Comparison of ENCODE assay signal across 21 mouse cellular contexts in the genomic region with DNA sequence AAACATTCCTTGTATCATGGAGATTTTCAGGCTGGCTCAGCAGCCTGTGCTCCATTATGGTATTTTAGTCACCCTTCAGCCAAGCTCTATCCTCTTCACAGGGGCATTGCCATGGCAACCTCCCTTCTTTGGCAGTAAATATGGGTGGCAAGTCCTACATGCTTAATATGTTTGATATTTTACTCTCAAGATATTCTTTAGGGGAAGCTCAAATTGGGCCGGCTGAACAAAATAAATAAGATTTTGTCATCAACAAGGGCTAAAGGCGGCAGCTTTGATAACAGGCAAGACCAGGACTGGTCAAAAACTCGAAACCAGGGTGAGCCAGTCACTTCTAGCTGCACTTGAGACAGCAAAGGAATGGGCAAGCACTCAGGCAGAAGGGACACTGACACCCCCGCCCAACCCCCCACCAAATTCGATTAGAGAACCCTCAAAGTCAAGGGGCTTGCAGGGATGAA. TPM values are rescaled to one million over a fixed set of nuclear protein-coding genes. Genes with fewer than 3 reads are reported as not detected.
DNase-seq lines count a peak whose midpoint lies in the region; ATAC-seq and TF ChIP-seq lines count a peak whose summit lies in the region.
"Had no signal": no experiment of that assay in that cellular context is flagged by ENCODE, and none has a peak within 500 bp of the region (broad histone marks: within the 10 kb centered on the region; RNA-seq: fewer than 3 reads in every experiment).

No protein-coding gene starts in this region.

- no peak for TF ChIP-seq POLR2A in lung, adult 2 months (IDR thresholded peaks at IDR 0.05; ENCODE audit: borderline replicate concordance, extremely low read depth, low read depth, low read length)

- H3K36me3 ChIP-seq in forebrain, postnatal 0 days (ENCODE audit: insufficient read depth): no peaks in the 10 kb centered on the region
- no peaks in the 10 kb centered on the region for H3K36me3 ChIP-seq in forebrain, embryonic 10.5 days (replicated peaks)
- H3K36me3 ChIP-seq in midbrain, postnatal 0 days (ENCODE audit: insufficient read depth, low read length): no peaks in the 10 kb centered on the region
- H3K36me3 ChIP-seq: embryonic facial prominence, embryonic 12.5 days; forebrain, embryonic 12.5 days; heart, embryonic 10.5 days; limb, embryonic 10.5 days; liver, embryonic 13.5 days had no signal

- TF ChIP-seq CTCF in forebrain, postnatal 0 days (IDR thresholded peaks at IDR 0.05; ENCODE audit: low read depth): no peak
- no peak for TF ChIP-seq CTCF in lung, adult 2 months (IDR thresholded peaks at IDR 0.05; ENCODE audit: insufficient read depth, low read length)
- TF ChIP-seq CTCF in midbrain, postnatal 0 days (IDR thresholded peaks at IDR 0.05): no peak

- no peaks in the 10 kb centered on the region for H3K9me3 ChIP-seq in forebrain, postnatal 0 days (ENCODE audit: low read length)
- H3K9me3 ChIP-seq in forebrain, embryonic 10.5 days: no peaks in the 10 kb centered on the region
- no peaks in the 10 kb centered on the region for H3K9me3 ChIP-seq in midbrain, postnatal 0 days (ENCODE audit: low read length)
- H3K9me3 ChIP-seq: embryonic facial prominence, embryonic 12.5 days; forebrain, embryonic 12.5 days; heart, embryonic 10.5 days; limb, embryonic 10.5 days; liver, embryonic 13.5 days had no signal

- no peak overlapping the region for H3K27ac ChIP-seq in forebrain, postnatal 0 days (ENCODE audit: low read depth, low read length)
- no peak overlapping the region for H3K27ac ChIP-seq in forebrain, embryonic 10.5 days
- H3K27ac ChIP-seq in midbrain, postnatal 0 days (ENCODE audit: low read depth, low read length): peak overlapping the region; percentile 18; the same call in 1 of the 2 replicates
- H3K27ac ChIP-seq: embryonic facial prominence, embryonic 12.5 days; forebrain, embryonic 12.5 days; heart, embryonic 10.5 days; limb, embryonic 10.5 days; liver, embryonic 13.5 days had no signal

- H3K27me3 ChIP-seq in forebrain, postnatal 0 days (ENCODE audit: insufficient read depth, low read length): no peaks in the 10 kb centered on the region
- no peaks in the 10 kb centered on the region for H3K27me3 ChIP-seq in forebrain, embryonic 10.5 days (ENCODE audit: poor library complexity, severe bottlenecking)
- H3K27me3 ChIP-seq in midbrain, postnatal 0 days (ENCODE audit: insufficient read depth, low read length): no peaks in the 10 kb centered on the region
- H3K27me3 ChIP-seq: embryonic facial prominence, embryonic 12.5 days; forebrain, embryonic 12.5 days; liver, embryonic 13.5 days had no signal

- no peak overlapping the region for H3K4me3 ChIP-seq in forebrain, postnatal 0 days (ENCODE audit: low read depth, low read length)
- no peak overlapping the region for H3K4me3 ChIP-seq in forebrain, embryonic 10.5 days
- no peak overlapping the region for H3K4me3 ChIP-seq in lung, adult 2 months (replicated peaks; ENCODE audit: extremely low read depth, low read depth, low read length)
- no peak overlapping the region for H3K4me3 ChIP-seq in midbrain, postnatal 0 days (ENCODE audit: low read depth, low read length)
- H3K4me3 ChIP-seq: embryonic facial prominence, embryonic 12.5 days; forebrain, embryonic 12.5 days; heart, embryonic 10.5 days; limb, embryonic 10.5 days; liver, embryonic 13.5 days had no signal

- intact Hi-C loops in left cerebral cortex, postnatal 4 days (cut with DNase I): no loop called here
- intact Hi-C loops in left cerebral cortex, postnatal 36 days (cut with DNase I): no loop called here

- DNase-seq in forebrain, postnatal 0 days: peak; percentile 57
- DNase-seq in forebrain, embryonic 10.5 days (ENCODE audit: extremely low spot score, low spot score): no peak
- DNase-seq in left cerebral cortex, postnatal 4 days: peak; percentile 60
- DNase-seq in left cerebral cortex, postnatal 36 days (ENCODE audit: low spot score in 2 of 2): no peak
- DNase-seq in lung, adult 2 months: peak; percentile 74
- peak; percentile 74 for DNase-seq in midbrain, postnatal 0 days (ENCODE audit: low spot score)
- DNase-seq: adrenal gland, postnatal 10 days; B cell, adult 2 months; cerebellum, postnatal 25 days; heart, postnatal 36 days; kidney, adult 8-10 months; liver, embryonic 13.5 days; thymus, postnatal 4 days had no signal

- WGBS in forebrain, postnatal 0 days: 54% methylated on average over 5 of the region's 5 CpGs
- 79% methylated on average over 5 of the region's 5 CpGs for whole genome bisulfite sequencing in forebrain, embryonic 10.5 days
- 36% methylated on average over 5 of the region's 5 CpGs for WGBS in lung, adult 2 months
- 51% methylated on average over 5 of the region's 5 CpGs for WGBS in midbrain, postnatal 0 days

- ATAC-seq in forebrain, postnatal 0 days: peak; percentile 83
- peak; percentile 63; the same call in 1 of the 2 replicates for ATAC-seq in midbrain, postnatal 0 days (ENCODE audit: low FRiP score)
- ATAC-seq in erythroid progenitor cell, adult 5-6 weeks (replicated peaks; ENCODE audit: low FRiP score, poor library complexity, severe bottlenecking): no peak

- H3K4me2 ChIP-seq in forebrain, postnatal 0 days (ENCODE audit: low read depth): no peak overlapping the region
- H3K4me2 ChIP-seq in midbrain, postnatal 0 days (ENCODE audit: low read depth, low read length, poor library complexity, severe bottlenecking): no peak overlapping the region
- H3K4me2 ChIP-seq: embryonic facial prominence, embryonic 12.5 days; forebrain, embryonic 12.5 days; liver, embryonic 13.5 days had no signal

- H3K9ac ChIP-seq in forebrain, postnatal 0 days: no peak overlapping the region
- H3K9ac ChIP-seq in midbrain, postnatal 0 days (replicated peaks; ENCODE audit: low read length, poor library complexity, severe bottlenecking): no peak overlapping the region
- H3K9ac ChIP-seq: embryonic facial prominence, embryonic 12.5 days; forebrain, embryonic 12.5 days; liver, embryonic 13.5 days had no signal

- peaks cover 17% of the 10 kb centered on the region for H3K4me1 ChIP-seq in forebrain, postnatal 0 days (ENCODE audit: insufficient read depth)
- H3K4me1 ChIP-seq in forebrain, embryonic 10.5 days: peaks cover 15% of the 10 kb centered on the region; the same call in 1 of the 2 replicates
- no peaks in the 10 kb centered on the region for H3K4me1 ChIP-seq in lung, adult 2 months (ENCODE audit: control insufficient read depth, insufficient read depth, low read length)
- peaks cover 10% of the 10 kb centered on the region; the same call in 1 of the 2 replicates for H3K4me1 ChIP-seq in midbrain, postnatal 0 days (ENCODE audit: insufficient read depth, low read length)
- H3K4me1 ChIP-seq: embryonic facial prominence, embryonic 12.5 days; forebrain, embryonic 12.5 days; limb, embryonic 10.5 days; liver, embryonic 13.5 days had no signal

RNA-seq across cellular contexts. Expression of a gene that starts 32.0 kb away (rescaled TPM):
- total RNA-seq in forebrain, postnatal 0 days (2014; rRNA removed): not detected in 2 replicates
- polyA plus RNA-seq in forebrain, postnatal 0 days (2015; fragmentation: Nextera tagmentation; extraction: Ambion mirVana): not detected in 2 replicates
- polyA plus RNA-seq in forebrain, embryonic 10.5 days (2016; fragmentation: Nextera tagmentation; extraction: Ambion mirVana): 0.16 TPM in 1 of 2 replicates, not detected in the other
- total RNA-seq in left cerebral cortex, postnatal 4 days (2021): not detected
- total RNA-seq in left cerebral cortex, postnatal 36 days (2021): not detected
- polyA plus RNA-seq in lung, adult 2 months (2012; rRNA removed): 532 and 587 TPM in 2 replicates
- not detected in 2 replicates for total RNA-seq in midbrain, postnatal 0 days (2014; rRNA removed)
- not detected in 2 replicates for polyA plus RNA-seq in midbrain, postnatal 0 days (2015; fragmentation: Nextera tagmentation; extraction: Ambion mirVana)
- 0.36 TPM in 1 of 2 replicates, not detected in the other for total RNA-seq in erythroid progenitor cell, adult 5-6 weeks (2015; ENCODE audit: low replicate concordance)
- not detected in 2 replicates for total RNA-seq in erythroid progenitor cell, adult 5-6 weeks (2017; ENCODE audit: low replicate concordance)
- total RNA-seq: adrenal gland, postnatal 10 days; gastrocnemius, adult 8-10 months; heart, postnatal 36 days had no signal
- polyA plus RNA-seq: embryonic facial prominence, embryonic 12.5 days; forebrain, embryonic 12.5 days; limb, embryonic 10.5 days; liver, embryonic 13.5 days; neural tube, embryonic 11.5 days; spleen, adult 2 months had no signal

RNA-seq across cellular contexts. Expression of a gene that starts 55.8 kb away (rescaled TPM):
- 19.9 and 21.7 TPM in 2 replicates for total RNA-seq in forebrain, postnatal 0 days (2014; rRNA removed)
- 5.8 and 8.9 TPM in 2 replicates for polyA plus RNA-seq in forebrain, postnatal 0 days (2015; fragmentation: Nextera tagmentation; extraction: Ambion mirVana)
- polyA plus RNA-seq in forebrain, embryonic 10.5 days (2016; fragmentation: Nextera tagmentation; extraction: Ambion mirVana): 28.2 and 30.7 TPM in 2 replicates
- 10 to 100 TPM; 21.5 to 25.0 TPM for total RNA-seq in left cerebral cortex, postnatal 4 days (2021)
- total RNA-seq in left cerebral cortex, postnatal 36 days (2021): 10 to 100 TPM; 21.6 to 29.7 TPM
- polyA plus RNA-seq in lung, adult 2 months (2012; rRNA removed): 6.7 and 8.3 TPM in 2 replicates
- 19.9 and 22.5 TPM in 2 replicates for total RNA-seq in midbrain, postnatal 0 days (2014; rRNA removed)
- 7.1 and 8.1 TPM in 2 replicates for polyA plus RNA-seq in midbrain, postnatal 0 days (2015; fragmentation: Nextera tagmentation; extraction: Ambion mirVana)
- not detected in 2 replicates for total RNA-seq in erythroid progenitor cell, adult 5-6 weeks (2015; ENCODE audit: low replicate concordance)
- not detected in 2 replicates for total RNA-seq in erythroid progenitor cell, adult 5-6 weeks (2017; ENCODE audit: low replicate concordance)

Comparison
In these comparisons a context has a peak if more than half of its experiments do, and no peak if none do; other contexts are left out.
1. DNase-seq: peak in forebrain, postnatal 0 days (single experiment), left cerebral cortex, postnatal 4 days (single experiment), lung, adult 2 months (single experiment) and midbrain, postnatal 0 days (single experiment); none in forebrain, embryonic 10.5 days (single experiment) and left cerebral cortex, postnatal 36 days (0 of 2).
2. RNA of a gene that starts 55.8 kb away (total RNA-seq): 21.6 to 29.7 TPM in left cerebral cortex, postnatal 36 days, 21.5 to 25.0 TPM in left cerebral cortex, postnatal 4 days, 19.9 to 21.7 TPM in forebrain, postnatal 0 days and 19.9 to 22.5 TPM in midbrain, postnatal 0 days; not detected in erythroid progenitor cell, adult 5-6 weeks; every median in the first group is over 10 times any median in the second.